Mouse (Mus musculus): ENCODE data around the gene Colq.
A peak's percentile ranks its signal among the peaks of the same experiment; 100 is the strongest.
"Not testable (repeated sequence)": the region's sequence is repeated elsewhere in the genome, so short reads cannot be mapped to it uniquely, and the experiment has no call there.

Gene Colq

GRCm38 (mm10) chr14:31591243-31591642, at the start of gene Colq:
Gene Colq (minus strand): TSS chr14:31591343.
- no peak for DNase-seq (ENCODE audit: low spot score in 2 of 2)

- DNase-seq (ENCODE audit: low spot score in 2 of 2): no peak
Measured at GRCm38 (mm10) chr14:31640346-31640889, 49.3 kb upstream of the Colq start, which contains the start of gene Gm49387. Gene Gm49387 (minus strand): TSS chr14:31640878.

- no peak for DNase-seq (ENCODE audit: low spot score in 2 of 2)
Measured at GRCm38 (mm10) chr14:31630677-31631076, 39.5 kb upstream of the Colq start.

DNA sequence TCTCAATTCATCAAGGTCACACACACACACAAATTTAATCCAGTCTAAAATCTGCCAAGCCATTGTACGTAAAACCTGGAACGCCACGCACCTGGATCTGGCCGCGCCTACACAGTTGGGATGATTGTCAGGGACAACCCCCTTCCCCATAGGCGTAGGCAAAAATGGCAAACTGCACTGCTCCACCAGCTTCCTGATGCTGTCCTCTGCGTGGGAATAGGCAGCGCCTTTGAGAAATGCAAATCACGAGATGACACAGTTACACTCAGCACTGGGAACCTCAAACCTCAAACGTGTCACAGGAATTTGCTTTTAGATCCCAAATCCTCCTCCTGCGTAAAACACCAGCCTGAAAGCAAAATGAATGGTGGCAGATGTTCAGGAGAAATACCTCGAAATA, 31.6 kb upstream of the Colq start:
- DNase-seq (ENCODE audit: low spot score in 2 of 2): no peak

DNA sequence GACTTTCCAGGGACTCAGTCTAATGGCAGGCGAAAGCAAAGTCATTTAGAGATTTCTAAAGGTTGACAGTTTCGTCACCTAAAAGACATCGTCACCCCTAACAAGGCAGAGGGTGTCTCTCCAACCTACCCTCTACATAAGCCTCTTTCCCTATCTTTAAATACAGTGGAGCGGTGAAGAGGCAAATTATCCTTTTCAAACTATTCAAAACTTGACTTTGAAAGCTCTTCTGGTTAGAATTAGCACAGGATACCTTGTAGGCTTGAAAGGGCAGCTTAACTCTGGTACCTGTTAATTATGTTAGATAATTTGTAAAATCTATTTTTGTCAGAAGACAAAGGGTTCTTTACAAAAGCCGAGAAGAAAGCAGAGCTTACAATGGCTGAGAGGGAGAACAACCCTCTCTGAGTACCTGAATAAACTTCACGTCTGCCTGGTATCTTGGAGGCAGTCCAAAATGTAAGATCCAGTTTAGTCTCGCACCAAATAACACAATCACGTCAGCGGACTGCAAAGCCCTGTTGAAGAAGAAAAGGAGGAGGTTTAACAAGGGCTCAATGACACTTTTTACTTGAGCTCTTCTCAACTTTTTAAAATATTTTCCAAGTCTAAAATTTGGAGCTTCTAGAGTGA, 29.6 kb upstream of the Colq start:
- DNase-seq (ENCODE audit: low spot score in 2 of 2): no peak

DNA sequence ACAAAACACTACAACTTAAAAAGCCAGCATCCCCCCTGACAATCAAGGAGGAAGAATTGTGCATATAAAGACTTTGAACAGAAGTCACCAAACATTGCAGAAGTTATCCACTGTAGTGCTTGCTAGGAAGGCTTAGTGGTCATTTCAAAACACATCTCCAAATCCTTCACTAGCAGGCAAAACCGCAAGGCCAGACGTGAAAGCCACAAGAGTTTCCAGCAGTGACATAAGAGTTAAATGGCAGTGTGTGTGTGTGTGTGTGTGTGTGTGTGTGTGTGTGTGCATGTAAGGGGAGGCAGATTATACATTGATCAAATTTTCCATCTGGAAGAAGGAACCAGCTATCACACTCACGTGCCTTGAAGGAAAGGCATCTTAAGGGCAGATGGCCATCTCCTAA, 26.9 kb upstream of the Colq start:
- DNase-seq (ENCODE audit: low spot score in 2 of 2): no peak

DNA sequence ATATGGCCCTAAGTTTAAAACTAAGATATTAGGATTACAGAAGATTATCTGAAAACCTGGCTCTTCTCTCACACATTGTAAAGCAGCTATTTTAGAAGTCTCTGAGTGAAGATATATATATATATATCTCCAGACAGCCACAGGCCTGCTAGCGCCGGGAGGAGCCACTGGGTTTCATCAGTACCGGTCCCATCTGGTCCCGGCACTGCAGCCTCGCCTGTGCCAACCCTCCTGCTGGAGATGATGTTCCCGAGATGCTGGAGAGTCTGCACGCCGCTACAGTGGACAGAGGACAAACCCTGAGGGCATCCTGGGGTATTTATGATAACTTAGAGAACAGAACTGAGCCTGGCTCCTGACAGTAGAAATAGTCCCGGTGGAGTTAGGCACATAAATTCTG, 26.1 kb upstream of the Colq start:
- DNase-seq (ENCODE audit: low spot score in 2 of 2): no peak

GRCm38 (mm10) chr14:31613671-31614070, 22.5 kb upstream of the Colq start:
- no peak for DNase-seq (ENCODE audit: low spot score in 2 of 2)

DNA sequence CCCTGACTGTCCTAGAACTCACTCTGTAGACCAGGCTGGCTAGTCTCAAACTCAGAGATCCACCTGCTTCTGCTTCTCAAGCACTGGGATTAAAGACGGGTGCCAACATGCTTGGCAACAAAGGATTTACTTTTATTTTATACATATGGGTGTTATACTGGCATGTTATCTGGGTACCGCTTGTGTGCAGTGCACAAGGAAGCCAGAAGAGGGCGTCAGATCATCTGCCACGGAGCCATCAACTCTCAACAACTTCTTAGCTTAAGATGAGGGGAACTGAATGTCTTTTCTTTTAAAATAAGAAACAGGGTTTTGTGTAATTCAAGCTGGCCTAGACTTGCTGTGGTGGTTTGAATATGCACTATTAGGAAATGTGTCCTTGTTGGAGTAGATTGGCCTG, 20.8 kb upstream of the Colq start:
- DNase-seq (ENCODE audit: low spot score in 2 of 2): no peak

- DNase-seq (ENCODE audit: low spot score in 2 of 2): no peak
Measured at GRCm38 (mm10) chr14:31605514-31605913, 14.4 kb upstream of the Colq start.

DNA sequence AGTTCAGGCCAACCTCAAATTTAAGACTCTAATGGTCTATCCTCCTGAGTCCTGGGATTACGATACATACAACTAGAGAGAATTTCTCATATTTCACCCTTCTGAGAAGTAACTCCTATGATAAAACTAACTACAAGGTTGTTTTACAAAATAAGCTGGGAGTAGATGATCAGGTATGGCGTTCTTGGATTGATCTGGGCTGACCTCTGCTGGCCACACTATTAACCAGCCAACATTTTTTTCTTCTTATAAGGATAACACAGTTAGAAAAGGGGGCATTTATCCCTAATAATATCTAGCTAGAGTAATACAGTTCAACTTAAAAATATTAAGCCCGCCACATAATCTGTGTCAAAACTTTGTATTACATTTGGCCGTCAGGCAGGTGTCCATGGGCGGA, 13.8 kb upstream of the Colq start:
- DNase-seq (ENCODE audit: low spot score in 2 of 2): no peak

DNA sequence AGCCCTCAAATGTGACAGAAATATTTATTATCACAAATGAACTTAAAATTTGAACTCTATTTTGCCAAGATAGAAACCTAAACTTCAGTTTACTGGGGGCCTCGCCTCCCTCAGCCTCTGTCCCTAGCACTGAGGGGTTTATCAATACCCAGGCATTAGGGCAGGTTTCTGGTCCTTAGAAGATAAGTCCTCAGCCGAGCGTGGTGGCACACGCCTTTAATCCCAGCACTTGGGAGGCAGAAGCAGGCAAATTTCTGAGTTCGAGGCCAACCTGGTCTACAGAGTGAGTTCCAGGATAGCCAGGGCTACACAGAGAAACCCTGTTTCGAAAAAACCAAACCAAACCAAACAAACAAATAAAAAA, 11.5 kb upstream of the Colq start:
- not testable (repeated sequence) for DNase-seq (ENCODE audit: low spot score in 2 of 2)

GRCm38 (mm10) chr14:31601908-31602615, 10.9 kb upstream of the Colq start:
- no peak for DNase-seq (ENCODE audit: low spot score in 2 of 2)

DNA sequence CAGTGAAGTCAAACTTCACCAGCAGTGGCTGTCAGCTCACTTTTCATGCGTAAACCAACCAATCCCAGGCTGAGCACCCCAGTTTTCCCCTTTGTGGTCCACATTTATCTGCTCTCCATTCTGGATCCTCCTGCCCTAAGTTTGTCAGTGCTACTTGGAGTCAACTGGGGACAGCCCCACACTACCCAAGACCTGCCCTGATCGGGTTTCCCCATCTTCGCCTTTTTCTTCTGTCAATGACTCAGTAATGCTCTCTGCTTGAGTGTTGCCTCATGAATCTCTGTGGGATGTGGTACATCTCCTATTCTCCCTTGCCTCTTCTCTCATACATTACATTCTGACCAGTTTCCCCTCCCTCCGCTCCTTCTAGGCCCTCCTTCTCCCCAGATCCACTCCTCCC, 6.3 kb upstream of the Colq start:
- no peak for DNase-seq (ENCODE audit: low spot score in 2 of 2)

- DNase-seq (ENCODE audit: low spot score in 2 of 2): no peak
Measured at GRCm38 (mm10) chr14:31596408-31596807, 5.3 kb upstream of the Colq start.

DNA sequence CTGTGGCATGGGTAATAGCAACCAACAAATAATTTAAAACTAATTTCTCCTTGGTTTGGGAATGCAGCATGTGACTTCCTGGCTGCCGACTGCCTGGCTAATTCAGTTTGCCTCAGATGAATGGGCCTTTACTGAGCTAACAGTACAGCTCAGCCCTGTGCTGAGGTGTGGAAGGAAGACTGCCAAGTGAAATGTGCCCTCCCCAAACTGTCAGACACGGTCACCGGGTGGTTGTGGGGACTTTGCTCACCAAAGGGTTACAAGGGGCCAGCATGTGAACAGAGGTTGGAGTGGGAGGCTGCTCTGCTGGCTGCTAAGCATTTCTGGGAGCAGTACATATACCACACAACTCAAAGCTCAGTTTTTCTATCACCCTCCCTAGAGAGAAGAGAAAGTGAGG, 3.5 kb upstream of the Colq start:
- no peak for DNase-seq (ENCODE audit: low spot score in 2 of 2)

GRCm38 (mm10) chr14:31593036-31593435, 1.9 kb upstream of the Colq start:
- DNase-seq (ENCODE audit: low spot score in 2 of 2): no peak

GRCm38 (mm10) chr14:31586451-31586850, 4.7 kb downstream of the Colq start:
- DNase-seq (ENCODE audit: low spot score in 2 of 2): peak in 1 of 2 experiments; percentile 9

DNA sequence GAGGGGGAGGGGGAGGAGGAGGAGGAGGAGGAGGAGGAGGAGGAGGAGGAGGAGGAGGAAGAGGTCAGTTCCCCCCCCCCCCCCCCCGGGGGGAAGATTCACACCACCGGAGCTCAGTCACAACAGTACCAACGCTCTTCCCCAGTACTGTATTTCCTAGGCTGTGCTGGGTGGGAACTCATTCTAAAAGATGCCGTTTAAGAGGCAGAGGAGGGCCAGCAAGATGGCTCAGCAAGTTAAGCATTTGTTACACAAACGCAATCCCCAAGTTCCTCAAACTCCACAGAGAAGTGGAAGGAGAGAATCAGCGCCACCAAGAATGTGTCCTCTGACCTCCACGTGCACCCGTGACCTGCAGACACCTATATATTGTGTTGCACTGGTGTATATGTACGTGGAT, 8.1 kb downstream of the Colq start:
- no peak for DNase-seq (ENCODE audit: low spot score in 2 of 2)

GRCm38 (mm10) chr14:31577966-31578735, 13.0 kb downstream of the Colq start:
- DNase-seq (ENCODE audit: low spot score in 2 of 2): no peak

GRCm38 (mm10) chr14:31576846-31577697, 14.1 kb downstream of the Colq start:
- no peak for DNase-seq (ENCODE audit: low spot score in 2 of 2)

DNA sequence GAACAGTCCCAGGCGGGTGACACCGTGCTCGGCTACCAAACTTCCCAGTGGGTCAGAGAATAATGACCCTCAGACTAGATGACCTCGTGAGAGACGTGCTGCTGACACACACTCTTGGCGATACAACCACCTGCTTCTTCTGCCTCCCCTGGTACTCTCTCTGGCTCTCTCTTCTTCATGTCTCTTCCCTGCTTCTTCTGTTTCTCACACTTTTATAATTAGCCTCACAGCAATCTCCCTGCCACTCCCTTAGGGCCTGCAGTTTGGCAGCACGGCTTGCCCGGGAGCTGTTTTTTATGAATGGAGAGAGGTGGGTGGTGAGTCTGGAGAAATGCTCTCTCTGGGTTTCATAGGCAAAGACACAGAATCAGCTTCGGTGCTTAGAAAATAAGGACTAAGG, 15.3 kb downstream of the Colq start:
- DNase-seq (ENCODE audit: low spot score in 2 of 2): no peak

Data from urinary bladder, postnatal 36 days (tissue).